Mouse (Mus musculus) thymus, postnatal 36 days (tissue): ENCODE data around the gene Cdc42ep2.

Source experiments
- DNase-seq, 2 experiments: peaks; one replicate each; pipeline ENCODE4 v3.0.0; 2022; ENCODE audit warnings: mixed read lengths in 2 of 2

Cdc42ep2 gene

DNA sequence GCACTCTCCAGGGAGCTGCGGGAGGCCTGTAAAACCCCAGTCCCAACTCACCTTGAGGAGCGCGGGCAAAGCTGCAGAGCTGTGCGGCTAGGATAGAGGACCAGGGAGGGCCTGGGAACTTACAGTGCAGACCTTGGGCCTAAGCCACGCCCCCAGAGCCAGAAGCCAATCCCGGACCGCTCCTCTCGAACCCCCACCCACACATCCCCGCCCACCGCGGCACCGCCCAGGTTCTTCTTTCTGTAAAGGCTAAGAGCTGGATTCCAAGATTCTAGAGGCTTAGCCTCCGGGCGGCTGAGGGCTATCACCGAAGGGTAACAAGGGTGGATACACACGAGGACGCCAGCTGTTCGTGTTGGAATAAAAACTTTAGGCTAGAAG, at the start of gene Cdc42ep2:
Gene Cdc42ep2, minus strand, starts transcription at position 104 of the 381 bp plus-strand sequence.
- DNase-seq = peak; percentile 94 to 95

DNA sequence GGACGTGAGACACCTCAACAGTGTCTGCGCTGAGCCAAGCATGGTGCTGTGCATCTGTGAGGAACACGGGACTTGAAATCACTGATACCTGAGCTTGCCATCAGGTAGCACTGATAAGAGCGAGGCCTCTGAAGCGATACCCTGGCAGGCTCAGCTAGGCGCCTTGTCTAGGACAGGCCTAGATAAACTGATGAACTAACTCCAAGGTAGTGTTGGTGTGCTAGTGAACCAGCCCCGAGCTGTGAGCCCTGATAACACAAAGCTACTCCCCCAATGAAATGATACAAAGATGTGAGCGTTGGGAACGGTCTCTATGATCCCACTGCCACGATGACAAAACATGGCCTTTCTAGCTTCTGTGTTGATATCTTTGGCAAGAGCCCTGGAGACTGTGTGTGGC, 43.0 kb upstream of the Cdc42ep2 start:
- no peak for DNase-seq

DNA sequence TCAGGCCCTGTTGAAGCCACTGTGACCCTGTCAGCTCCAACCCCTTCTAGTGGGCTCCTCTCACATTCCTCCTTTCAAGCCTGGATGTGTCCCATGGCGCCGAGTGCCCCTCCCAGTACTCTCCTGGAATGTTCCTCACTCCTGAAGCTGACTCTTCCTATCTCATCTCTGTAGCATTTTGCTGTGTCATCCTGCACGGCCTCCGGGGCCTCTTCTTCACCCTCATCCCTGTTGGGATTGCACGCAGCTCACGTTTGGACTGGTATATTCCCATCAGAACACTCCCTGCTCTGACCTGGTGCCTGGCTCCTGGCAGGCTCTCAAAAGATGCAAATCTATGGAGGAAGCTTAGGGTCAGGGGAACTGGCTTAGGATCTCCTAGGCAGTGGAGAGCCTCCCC, 42.2 kb upstream of the Cdc42ep2 start:
- DNase-seq = no peak

DNA sequence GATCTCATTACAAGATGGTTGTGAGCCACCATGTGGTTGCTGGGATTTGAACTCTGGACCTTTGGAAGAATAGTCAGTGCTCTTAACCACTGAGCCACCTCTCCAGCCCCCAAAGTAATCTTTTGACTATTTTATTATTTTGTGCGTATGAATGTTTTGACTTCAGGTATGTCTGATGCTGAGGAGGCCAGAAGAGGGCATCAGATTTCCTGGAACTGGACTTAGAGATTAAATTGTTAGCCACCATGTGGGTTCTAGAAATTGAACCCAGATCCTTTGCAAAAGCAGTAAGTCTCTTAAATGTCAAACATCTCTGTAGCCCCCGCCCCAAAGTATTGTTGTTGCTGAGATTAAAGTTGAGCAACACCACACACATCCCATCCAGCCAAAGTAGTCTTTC, 41.3 kb upstream of the Cdc42ep2 start:
- DNase-seq = no peak

DNA sequence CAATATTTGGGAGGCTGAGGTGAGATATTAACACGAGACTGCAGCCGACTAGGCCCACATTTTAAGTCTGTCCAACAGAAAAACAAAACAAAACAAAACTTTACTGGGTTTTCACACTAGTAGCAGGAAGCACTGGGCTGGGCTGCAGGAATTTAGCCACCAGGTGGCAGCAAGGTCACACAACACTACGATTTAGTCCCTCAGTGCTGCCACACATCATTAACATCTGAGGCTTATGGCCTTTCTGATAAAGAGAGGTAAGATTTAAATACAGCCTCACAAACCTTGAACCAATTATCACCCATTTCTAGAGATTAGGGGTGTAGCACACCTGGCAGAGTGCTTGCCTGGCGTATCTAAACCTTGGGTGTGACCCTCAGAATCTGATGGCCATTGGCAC, 40.7 kb upstream of the Cdc42ep2 start:
- peak; percentile 70 to 76 for DNase-seq

DNA sequence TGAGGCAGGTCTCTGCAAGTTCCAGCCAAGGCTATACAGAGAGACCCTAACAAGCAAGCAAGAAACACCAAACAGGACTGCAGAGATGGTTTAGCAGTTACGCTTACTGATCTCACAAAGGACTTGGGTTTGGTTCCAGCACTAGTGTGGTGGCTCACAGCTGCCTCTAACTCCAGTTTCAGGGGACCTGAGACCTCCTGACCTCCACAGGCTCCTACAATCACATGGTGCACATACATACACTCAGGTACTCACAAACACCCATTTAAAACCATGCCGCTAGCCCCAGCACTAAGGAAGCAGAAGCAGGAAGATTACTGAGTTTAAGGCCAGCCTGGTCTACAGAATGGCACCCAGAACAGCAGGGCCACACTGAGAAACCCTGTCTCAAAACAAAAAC, 40.2 kb upstream of the Cdc42ep2 start:
- no peak for DNase-seq

DNA sequence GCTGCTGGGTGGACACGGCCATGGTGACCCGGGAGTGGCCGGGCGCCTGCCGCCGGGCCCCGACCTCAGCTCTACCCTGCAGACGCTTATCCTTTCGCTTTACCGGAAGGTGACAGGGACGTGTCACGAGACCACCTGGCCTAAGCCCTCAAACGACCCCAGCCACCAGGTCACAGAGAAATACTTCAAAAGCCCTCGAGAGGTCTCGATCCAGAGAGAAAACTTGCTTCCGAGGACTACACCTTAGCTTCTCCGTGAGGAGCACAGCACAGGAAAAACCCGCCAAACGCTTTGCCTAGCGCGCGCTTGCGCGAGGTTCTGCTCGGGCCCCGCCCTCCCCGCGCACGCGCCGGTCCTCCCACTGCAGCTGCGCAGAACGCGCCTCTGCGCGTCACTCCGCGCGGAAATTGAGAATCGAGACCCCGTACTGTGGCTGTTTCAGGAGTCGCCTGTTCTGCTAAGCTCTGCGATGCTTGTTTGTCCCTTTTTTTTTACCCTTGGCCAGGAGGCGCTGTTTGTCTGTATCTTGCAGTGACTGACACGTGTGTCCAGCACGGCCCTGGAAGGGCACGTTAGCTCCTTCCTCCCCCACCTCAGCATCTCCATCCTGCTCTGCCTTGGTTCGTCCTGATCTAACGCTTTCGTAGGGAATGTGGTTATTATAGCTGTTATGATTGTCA, 39.4 kb upstream of the Cdc42ep2 start, which contains the start of gene Pola2:
Gene Pola2, minus strand, starts transcription at position 320 of the 680 bp plus-strand sequence.
- peak; percentile 91 for DNase-seq

DNA sequence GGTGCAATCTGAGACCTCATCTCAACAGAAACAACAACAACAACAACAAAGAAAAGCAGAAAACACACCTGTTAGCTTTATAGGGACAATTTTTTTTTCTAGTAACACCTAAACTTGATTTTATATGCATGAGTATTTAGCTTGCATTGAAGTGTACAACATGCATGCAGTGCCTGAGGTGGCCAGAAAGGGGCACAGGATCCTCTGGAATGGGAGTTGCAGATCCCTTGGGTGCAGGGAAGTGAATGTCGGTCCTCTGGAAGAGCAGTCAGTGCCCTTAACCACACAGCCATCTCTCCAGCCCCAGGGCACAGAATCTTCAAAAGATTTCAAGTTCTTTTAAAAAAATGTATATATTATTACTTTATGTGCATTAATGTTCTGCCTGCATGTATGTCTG, 38.0 kb upstream of the Cdc42ep2 start:
- no peak for DNase-seq

DNA sequence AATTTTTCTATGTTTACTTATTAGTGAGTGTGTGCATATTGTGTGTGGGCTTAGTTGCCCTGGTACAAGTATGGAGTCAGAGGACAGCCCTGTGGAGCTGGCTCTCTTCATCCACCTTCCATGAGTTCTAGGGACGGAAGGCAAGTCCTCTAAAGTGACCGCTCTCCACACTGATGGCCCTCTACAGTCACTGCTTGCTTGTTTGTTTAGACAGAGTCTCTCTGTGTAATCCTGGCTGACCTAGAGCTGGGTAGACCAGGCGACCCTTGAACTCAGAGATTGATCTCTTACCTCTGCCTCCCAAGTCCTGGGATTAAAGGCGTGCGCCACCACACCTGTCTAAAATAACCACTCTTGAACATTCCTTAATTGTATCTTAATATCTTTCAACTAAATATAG, 32.8 kb upstream of the Cdc42ep2 start:
- no peak for DNase-seq

DNA sequence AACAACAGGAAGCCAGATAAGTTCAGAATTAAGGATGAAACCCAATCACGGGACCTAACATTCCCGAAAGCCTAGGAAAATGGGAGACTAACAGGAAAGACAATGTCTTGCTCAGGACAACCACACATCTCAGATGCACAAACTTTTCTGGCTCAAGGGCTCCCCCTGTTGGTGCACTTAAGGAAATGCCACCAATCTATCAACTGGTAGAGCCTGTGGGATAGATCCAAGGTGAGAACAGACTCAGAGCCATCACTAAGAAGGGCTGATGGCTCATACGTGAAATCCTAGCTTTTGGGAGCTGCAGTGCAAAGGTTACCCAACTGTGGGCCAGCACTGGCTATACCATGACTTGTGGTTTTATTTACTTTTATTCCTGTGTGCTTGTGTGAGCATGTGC, 32.1 kb upstream of the Cdc42ep2 start:
- DNase-seq = peak; percentile 62 to 69

DNA sequence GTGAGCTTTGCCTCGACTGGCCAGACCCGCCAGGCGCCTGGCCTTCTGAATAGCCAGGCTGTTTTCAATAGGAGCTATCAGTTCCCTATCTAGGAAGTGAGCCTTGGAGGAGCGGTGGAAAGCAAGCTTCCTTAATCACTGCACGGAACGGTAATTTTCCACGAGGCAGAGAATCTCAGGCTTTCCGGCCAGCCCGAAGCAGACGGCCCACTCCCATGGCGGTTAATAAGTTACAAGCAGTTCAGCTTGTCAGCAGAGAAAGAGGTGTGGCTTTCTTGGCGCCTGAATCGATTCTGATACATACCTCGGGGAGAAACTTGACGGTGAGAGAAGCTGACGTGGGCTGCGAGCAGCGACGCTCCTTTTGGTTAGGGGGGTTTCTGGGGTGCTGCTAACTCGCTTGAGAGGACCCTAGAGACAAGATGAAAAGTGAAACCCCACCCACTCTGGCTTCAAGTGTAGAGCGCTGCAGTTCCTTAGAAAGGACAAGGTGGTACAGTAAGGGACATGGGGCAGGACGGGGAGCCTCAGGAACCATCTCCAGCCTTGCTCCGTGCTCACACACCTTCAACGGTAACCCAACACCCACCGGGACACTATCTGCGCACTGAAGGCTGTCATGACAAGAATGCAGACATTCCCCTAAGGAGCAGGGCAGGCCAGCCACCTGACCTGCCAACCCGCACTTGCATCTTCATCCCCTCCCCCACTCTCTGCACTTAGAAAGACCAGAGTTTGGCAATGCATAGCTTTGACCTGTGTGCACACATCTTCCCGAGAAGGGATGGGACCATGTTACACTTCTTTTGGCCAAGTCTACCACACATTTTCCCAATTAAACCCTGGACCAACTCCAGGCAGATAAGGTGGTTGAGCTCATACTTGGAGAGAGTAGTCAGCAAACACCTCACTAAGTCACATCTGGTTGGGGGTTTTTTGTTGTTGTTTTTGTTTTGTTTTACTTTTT, 31.4 kb upstream of the Cdc42ep2 start:
- DNase-seq = no peak

DNA sequence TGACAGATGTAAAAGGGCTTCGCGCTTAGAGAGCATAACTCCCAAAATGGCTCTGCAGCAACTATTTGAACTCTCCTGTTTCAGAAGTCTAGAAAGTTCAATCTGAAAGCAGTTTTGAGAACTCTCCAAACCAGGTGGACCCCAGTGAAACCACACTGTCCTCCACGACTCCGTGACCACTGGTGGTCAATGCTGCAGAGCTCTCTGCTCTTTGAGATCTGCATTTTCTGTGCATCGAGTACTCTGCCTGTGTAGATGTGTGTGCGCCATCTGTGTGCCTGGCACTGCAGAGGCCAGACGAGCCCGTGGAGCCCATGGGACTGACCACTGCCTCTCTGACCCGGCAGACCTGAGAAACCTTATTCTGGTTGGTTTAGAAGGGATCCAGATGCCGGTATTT, 30.3 kb upstream of the Cdc42ep2 start:
- DNase-seq = no peak

DNA sequence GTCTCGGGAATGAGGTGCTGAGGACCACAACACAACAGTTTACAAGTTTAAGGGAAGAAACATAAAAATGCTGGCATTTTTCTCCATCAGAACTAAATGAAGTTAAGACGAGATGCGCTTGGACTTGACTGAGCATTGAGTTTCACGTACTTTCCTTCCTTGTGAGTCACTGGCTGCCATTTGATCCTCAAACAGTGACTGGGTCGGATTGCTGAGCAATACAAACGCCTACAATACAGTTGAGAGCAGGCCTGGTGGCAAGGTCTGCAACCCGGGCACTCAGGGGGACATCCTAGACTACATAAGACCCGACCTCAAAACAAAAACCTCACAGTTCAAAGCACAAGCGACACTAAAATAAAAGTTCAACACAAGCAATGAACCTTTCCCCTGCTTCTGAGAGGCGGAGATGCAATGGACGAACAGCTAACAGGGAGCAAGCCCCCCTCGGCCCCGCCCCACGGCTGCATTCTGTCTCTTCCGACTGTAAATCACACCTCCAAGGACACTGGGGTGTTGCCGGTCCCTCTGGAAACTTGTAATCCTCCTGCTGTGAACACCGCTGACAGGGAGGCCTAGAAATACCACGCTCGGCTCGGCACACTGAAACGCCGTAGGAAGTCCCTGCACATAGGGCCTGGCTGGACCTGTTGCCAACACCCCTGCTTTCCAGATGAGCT, 29.6 kb upstream of the Cdc42ep2 start:
- no peak for DNase-seq

DNA sequence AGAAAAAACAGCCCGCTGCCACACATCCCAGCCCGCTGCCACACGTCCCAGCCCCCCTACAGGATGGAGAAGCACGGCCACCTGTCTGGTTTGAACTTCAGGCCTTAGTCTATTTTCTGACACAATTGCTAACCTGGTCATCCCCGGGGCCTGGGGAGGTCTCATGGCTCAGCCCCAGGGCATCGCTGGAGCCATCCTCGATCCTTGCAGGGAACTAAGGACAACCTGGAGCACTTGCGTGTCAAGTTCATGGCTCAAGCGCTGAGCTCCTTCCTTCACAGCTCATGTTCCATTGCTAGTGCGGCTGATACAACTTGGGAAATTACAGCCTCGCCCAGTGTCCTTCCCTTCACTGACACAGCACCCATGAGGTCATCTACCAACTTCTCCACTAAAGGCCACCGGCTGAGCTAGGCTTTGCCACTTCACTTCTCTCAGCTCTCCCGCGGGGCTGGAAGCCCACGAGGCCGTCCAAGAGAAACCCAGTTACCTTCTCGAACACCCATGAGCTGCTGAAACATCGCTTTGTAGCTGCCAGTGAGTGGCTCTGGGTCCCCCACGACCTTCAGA, 28.7 kb upstream of the Cdc42ep2 start:
- no peak for DNase-seq

DNA sequence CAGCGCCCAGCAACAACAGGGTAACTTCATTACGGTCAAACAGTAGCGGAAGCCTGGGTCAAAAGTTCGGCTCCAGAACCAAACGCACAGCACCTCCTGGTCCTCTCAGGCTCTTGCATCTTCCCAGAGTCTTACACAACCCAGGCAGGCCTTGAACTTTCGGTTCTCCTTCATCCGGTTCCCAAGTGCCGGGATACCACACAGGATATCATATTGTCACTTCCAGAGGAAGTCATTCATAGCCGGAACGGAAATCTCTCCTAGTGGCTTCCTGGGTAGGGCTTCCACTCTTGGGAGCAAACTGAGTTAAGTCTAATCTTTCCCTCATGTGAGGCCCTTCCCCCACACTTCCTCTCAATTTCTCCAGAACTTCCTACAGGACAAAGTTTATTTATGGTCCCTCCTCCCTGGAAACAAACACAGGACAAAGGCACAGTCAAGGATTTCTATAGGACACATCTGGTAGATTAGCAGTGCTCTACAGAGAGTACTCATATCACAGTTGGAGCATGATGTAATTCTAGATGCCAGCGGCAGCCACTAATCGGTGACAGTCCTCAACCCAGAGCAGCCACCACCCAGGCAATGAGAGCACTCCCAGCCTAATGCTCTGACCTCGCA, 27.6 kb upstream of the Cdc42ep2 start:
- no peak for DNase-seq

DNA sequence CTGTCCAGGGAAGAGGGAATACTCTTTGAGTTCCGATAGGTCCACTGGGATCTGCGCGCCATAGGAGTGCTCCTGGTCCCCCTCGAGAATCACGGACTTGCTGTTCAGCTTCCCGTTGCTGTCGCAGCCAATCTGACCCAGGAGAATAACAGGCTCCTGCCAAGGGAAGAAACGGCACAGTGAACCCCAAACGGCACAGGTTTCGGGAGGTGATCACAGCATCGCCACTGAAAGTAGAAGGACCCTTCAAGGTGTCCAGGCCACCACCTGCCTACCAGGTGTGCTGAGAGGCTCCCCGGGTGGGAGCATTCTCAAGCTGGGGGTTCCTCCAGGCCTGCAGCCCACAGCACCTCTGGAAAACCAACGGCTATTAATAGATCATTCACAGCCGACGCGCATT, 27.0 kb upstream of the Cdc42ep2 start:
- no peak for DNase-seq

DNA sequence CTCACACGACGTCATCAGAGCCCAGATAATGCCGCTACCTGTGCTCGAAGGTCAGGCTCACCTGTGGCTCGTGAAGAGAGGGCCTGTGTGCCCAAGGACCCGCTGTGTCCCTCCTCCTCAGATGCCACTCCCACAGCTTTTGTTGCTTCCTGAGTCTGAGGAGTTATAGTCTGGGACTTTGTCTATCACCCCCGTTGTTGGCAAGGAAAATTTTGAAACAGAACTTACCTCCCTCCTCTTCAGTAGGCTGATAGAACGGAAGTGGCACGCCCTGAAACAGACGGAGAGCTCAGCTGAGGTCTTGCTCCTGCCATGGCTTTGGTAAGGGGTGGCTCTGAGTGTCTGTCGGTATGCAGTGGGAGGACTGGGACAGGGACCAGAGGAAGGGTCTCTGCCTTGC, 25.6 kb upstream of the Cdc42ep2 start:
- DNase-seq = no peak

DNA sequence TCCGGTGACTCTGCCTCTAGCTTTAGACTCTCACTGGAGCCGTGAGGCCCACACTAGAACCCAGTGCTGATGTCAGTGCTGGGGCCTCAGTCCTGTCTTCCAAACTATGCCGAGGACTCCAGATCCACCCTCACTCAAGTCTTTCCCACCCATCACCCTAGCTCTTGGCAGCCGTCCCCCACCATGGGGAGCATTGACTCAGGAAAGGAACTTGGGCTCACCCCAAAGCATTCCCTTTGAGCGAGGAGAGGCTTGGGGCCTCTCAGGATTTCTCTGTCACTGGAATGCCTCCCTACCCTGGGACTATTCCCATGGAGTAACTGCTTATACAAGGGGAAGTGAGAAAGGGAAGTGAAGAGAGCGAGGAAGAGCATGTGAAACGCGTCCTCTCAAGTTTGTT, 21.3 kb upstream of the Cdc42ep2 start:
- DNase-seq = no peak

DNA sequence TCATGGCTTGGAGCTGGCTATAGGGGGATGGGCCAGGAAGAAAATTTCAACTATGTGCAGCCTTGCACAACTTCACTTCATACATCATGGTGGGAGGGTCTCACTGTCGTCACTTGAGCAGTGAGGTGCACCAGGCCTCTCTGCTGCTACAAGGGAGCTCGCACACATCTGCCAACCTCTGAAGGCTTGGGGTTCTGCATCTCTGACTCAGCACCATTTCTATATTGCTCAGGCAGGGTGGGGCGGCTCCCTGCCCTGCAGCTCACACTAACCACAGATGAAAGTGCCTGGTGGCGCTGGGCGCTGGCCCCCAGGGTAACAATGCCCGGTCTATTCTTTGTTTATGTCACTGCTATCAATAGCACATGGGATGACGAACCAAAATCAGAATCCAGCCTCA, 20.4 kb upstream of the Cdc42ep2 start:
- DNase-seq = no peak

DNA sequence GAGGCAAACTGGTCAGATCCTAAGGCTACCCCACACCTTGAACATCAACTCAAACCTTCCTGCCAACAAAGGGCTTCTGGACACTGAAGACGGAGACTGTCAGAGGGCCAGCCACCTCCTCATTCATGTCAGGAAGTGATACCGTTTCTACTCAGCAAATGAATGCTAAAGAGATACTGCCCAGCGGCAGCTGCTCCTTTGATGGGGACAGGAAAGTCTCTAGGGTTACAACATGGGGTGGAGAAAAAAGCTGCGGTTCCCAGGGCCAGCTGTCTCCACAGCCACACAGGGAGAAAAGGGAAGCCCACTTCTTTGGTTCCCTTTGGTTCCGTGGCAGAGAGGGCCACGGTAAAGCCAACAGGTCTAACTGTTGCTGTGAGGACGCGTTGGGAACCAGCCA, 19.5 kb upstream of the Cdc42ep2 start:
- DNase-seq = no peak

DNA sequence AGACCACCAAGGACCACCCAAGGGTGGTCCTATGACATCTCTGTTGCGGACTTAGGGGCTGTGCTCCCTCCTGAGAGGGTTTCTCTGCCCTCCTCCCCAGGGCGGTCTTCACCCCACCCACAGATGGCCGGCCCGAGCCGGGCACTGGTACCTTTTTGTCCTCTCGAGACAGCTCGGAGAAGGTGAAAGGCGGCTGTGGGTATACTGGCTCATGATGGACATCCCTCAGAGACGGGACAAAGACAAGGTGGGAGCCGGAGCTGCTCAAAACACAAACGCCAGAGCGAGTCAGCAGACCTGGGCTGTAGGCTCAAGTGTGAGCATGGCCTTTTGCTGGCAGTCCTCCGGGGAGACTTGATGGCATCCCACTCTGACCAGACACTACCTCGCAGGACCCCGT, 18.8 kb upstream of the Cdc42ep2 start:
- DNase-seq = no peak

DNA sequence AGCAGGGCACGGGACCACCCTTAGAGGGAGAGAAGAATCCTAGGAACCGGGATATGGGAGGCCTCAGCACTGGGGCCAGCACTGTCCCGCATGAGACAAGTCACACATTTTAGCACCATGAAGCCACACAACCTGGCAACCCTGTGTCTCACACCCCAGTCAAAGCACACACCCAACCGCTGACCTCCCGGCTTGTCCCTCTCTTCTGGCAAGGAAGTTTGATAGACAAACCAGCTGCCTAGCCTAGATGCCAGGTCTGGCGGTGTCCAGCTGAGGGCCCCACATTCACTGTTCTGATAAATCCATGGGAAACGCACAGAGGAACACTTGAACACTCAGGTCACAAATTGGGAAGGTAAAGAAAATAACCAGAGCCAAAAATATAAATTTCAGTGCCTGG, 18.0 kb upstream of the Cdc42ep2 start:
- DNase-seq = no peak

DNA sequence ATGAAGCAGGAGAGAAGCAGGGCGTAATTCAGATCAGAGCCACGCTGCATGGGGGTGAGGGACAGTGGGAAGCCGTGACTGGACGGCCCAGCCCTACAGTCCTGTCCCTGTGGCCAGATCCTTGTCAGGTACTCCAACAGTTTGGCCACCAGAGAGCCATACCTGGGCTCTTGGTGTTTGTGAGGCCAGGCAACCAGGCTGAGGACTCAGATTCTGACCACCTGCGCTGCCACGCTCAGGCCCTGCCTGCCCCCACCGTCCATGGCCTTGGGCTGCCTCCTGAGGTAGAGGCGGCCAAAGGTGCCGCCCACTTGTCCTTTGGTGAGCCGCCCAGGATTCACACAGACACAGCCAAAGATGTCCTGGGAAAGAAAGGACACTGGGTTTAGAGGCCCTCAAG, 16.0 kb upstream of the Cdc42ep2 start:
- DNase-seq = no peak
